Mouse (Mus musculus) hematopoietic stem cell, adult 5-6 weeks (primary cell): ENCODE data around the gene Six5. TPM values are rescaled to one million over a fixed set of nuclear protein-coding genes. Genes with fewer than 3 reads are reported as not detected.
A peak's percentile ranks its signal among the peaks of the same experiment; 100 is the strongest.

ENCODE experiments used
- ATAC-seq, 2 experiments: fragments of 125-278 bp in 1 of 2; replicated peaks in 1 of 2; 2 replicates each; pipeline ENCODE4 v1.8.0; 2016 to 2017; ENCODE audit warnings: inconsistent platforms in 2 of 2, mild to moderate bottlenecking in 2 of 2, moderate number of reproducible peaks in 2 of 2, low read depth in 1 of 2, moderate TSS enrichment in 1 of 2; ENCODE audit not compliant: low FRiP score in 2 of 2, poor library complexity in 2 of 2, severe bottlenecking in 2 of 2, insufficient read depth in 1 of 2, low TSS enrichment in 1 of 2
- total RNA-seq: library from RNA; stranded (forward); fragments of 172-1452, 232-1000 nt; gene quantifications from 2 replicates; pipeline ENCODE4 v1.2.3, GENCODE M21; 2017

Gene Six5
- total RNA-seq, 1 experiment from 2014 or later = 9.3 TPM

GRCm38 (mm10) chr7:19091913-19092312, 2.5 kb upstream of the Six5 start:
- no peak for ATAC-seq

- ATAC-seq = peak; percentile 2 to 18; a peak in 1 of 4 replicates
Observed at GRCm38 (mm10) chr7:19092381-19093173, 1.8 kb upstream of the Six5 start.

- peak; percentile 49 to 71 for ATAC-seq
Observed at GRCm38 (mm10) chr7:19093174-19093521, 1.2 kb upstream of the Six5 start.

DNA sequence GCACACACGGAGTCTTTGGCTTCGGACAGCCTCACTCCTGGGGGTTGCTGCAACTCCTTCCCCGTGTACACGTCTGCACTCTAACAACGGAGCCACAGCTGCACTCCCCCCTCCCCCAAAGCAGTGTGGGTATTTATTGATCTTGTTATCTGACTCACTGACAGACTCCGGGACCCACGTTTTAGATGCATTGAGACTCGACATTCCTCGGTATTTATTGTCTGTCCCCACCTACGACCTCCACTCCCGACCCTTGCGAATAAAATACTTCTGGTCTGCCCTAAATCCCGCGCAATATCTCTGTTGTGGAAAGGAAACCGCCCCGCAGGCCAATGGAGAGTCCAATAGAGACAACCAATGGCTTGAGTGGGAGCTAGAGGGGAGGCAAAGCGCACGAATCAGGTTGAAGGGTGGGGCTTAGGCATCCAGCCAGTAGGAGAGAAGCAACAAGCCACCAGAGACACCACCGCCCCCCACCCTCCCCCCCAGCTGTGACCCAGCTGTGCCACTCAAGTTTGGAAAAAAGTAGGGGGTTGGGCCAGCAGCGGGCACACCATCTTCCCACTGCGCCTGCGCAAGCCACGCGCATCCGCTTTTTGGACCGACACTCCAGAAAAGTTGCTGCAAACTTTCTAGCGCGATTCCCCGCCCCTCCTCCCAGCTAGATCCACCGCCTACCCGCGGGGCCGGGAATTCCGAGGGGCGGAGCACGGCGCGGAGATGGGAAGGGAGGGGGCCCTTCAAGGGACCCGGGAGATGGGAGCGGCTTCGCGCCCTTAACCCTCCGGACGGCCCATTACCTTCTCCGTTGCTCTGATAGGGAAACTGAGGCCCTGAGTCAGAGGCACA, 633 bp upstream of the Six5 start:
- peak; percentile 74 to 75 for ATAC-seq

- ATAC-seq = no peak
Observed at GRCm38 (mm10) chr7:19094826-19095750, 694 bp downstream of the Six5 start.

GRCm38 (mm10) chr7:19095751-19096110, 1.3 kb downstream of the Six5 start:
- peak; percentile 17 to 33; a peak in 2 of 4 replicates for ATAC-seq

DNA sequence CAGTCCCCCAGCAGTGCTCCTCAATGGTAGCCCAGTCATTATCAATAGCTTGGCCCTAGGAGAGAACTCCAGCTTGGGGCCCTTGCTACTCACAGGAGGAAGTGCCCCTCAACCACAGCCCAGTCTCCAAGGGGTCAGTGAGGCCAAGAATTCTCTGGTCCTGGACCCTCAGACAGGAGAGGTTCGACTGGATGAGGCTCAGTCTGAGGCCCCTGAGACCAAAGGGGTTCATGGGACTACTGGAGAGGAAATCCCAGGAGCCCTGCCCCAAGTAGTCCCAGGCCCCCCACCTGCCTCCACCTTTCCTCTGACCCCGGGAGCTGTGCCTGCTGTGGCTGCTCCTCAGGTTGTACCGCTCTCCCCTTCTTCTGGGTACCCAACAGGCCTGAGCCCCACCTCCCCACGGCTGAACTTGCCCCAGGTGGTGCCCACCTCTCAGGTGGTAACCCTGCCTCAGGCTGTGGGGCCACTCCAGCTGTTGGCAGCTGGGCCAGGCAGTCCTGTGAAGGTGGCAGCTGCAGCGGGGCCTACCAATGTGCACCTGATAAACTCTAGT, 2.1 kb downstream of the Six5 start:
- ATAC-seq = no peak

GRCm38 (mm10) chr7:19097217-19097616, 2.8 kb downstream of the Six5 start:
- no peak for ATAC-seq

DNA sequence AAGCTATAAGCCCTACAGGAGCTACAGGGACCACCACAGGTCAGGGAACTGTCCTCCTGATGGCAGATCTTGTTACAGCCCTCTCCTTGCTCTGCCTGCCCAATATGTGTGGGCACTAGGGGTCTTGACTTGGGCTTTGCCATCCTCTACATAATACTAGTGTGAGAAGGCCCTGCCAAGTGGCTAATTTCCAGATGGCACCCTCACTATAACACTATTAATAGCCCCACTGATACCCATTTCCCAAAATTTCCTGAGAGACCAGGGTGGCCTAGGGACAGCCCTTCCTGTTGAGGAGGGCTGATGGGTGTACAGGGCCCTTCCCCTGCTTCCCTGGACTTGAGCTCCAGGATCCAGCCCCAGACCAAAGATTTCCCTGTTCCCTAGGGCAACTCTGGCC, 3.5 kb downstream of the Six5 start:
- ATAC-seq = no peak

DNA sequence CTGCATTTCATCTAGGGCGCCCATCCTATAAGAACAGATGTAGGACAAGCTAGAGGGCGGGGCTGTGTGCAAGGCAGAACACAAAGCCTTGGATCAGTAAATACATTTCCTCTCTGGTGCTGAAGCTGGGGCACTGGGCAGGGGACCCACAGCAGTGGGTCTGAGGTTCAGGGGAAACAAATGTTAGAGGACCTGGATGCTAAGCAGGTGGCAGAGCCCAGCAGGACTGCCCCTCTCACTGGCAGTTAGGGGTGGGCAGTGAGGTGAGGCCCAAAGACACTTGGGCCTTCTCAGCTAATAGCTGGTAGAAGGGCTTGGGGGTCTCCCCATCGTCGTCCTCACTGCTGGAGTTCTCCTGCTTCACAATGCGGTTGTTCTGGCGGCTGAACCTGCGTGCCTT, 4.4 kb downstream of the Six5 start:
- ATAC-seq = no peak

DNA sequence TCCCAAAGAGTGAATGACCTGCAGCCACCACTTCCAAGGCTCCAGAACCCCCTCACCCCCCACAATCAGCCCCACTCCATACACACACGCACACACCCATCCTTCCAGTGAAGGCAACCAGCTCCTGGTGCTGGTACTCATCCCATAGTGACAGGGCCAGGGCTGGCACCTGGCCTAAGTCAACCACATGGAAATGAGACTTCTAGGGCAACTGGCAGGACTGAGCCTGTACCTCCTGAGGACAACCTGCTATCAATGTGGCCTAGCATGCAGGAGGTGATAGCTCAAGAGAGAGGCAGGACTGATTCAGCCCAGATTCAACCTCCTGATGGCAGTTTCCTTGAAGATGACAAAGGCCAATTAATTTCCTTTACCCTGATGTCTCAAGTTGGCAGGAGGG, 5.9 kb downstream of the Six5 start:
- ATAC-seq = no peak

- ATAC-seq = no peak
Observed at GRCm38 (mm10) chr7:19103741-19104140, 9.3 kb downstream of the Six5 start.

DNA sequence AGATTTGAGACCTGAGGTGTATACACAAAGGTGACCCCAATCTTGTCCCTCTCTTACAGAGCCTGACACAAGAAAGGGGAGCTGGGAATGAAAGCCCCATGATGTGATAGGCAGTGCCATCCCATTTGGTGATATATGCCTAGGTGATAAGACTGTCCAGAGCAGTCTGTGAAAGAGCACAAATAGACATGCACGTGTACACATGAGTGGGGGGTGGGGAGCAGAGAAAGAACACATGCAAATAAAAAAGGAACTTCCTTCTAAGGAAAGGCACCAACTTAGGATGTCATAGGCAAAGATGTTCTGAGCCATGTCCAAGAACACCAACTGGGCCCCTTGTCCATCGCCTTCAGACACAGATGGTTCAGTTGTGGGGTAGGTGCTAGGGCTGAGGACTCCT, 10.1 kb downstream of the Six5 start:
- ATAC-seq = no peak

DNA sequence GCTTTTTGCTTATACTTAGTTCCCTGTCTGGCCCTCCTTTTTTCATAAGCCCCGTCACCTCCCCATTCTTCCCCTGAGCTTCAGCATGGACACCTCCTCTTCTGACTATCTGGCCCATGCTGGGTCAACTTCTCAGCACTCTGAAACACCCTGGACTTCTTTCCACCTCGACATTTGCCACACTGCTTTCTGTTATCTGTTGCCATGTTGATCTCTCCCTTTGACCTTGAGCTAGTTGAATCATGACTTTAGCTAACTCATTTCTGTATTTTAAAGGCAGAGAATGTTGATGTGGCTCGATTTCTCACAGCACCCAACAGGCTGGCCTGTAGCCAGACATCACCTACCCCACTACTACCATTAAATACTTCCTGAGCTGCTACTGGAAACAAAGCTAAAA, 13.0 kb downstream of the Six5 start:
- ATAC-seq = no peak

DNA sequence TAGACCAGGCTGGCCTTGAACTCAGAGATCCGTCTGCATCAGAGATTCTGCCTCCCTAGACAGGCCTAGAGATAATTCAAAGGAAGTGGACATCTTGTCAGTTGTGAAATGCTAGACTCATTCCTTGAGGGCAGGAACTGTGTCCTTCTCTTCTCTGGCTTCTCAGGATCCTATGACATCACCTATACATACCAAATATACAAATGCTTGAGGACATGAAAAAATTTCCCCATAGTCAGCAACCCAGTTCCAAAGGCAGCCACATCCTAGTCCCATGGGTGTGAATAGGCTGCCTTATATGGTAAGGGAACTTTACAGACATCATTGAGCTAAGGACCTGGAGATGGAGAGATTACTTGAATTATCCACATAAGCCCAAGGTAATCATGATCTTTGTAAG, 15.2 kb downstream of the Six5 start:
- ATAC-seq = no peak

GRCm38 (mm10) chr7:19118028-19118771, 23.8 kb downstream of the Six5 start, which contains the start of gene Gm4969:
TSS of gene Gm4969 (minus strand) at chr7:19118368.
- no peak for ATAC-seq

DNA sequence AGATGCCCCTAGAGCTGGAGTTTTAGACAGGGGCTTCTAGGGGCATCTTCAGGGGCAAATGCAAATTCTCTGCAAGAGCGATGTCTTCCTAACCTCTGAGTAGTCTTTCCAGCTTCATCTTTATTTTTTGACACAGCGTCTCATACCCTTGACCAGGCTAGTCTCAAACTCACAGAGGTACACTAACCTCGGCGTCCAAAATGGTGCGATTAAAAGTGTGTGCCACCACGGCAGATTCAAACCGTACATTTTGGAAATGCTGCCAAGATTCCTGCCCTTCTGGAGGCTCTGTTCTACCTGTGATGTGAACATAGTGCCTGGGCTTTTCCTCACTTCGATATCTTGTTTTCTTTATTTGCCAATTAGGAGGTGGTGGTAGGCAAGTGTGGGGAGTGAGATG, 24.7 kb downstream of the Six5 start:
- ATAC-seq = no peak
